Mouse (Mus musculus) ovary, postnatal 14 days (tissue): ENCODE results near the gene Hist1h1c.
"Not testable (repeated sequence)": the region's sequence is repeated elsewhere in the genome, so short reads cannot be mapped to it uniquely, and the experiment has no call there.

Experiments
- DNase-seq: peaks from one replicate; pipeline ENCODE4 v3.0.0; 2022; ENCODE audit warnings: low spot score

Gene Hist1h1c

GRCm38 (mm10) chr13:23745381-23746161 is 7.0 kb downstream of the Hist1h1c start, which contains the start of gene Hist1h3c:
Gene Hist1h3c (minus strand): TSS chr13:23745602.
- peak; percentile 70 for DNase-seq

- DNase-seq, result peak; percentile 58
Observed at GRCm38 (mm10) chr13:23746201-23747080, 7.8 kb downstream of the Hist1h1c start, which contains the start of gene Hist1h2bb. Gene Hist1h2bb (plus strand): TSS chr13:23746734.

DNA sequence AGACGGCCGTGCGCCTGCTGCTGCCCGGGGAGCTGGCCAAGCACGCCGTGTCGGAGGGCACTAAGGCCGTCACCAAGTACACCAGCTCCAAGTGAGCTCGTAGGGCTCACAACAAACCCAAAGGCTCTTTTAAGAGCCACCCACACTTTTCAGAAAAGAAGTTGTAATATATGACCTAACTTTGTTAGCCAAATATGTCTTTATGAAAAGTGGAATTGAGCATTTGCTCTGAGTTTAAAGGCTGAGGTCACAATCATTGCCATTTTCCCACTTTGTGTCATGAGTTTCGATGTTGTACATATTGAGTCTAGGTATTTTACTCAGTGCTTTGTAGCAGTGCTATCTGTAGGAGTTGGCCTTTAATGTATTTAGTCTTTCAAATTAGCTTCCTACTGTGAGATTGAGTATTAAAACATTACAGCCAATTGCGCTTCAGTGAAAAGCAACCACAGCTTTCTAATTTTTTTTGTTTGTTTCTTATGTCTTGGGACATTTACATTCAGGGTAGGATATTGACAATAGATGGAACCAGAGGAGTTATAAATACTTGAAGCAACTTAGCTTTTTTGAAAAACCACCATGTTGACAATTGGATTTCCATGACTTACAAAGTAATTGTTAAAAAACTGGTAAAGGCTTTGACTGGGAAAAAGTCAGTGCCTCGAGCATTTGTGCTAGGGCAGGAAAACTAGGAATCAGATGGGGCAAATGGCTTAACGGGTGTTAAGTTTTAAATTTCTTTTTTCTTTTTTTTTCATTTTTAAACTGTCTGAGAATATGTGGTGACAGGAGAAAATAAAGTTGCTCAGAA is 8.7 kb downstream of the Hist1h1c start:
- DNase-seq, result no peak

DNA sequence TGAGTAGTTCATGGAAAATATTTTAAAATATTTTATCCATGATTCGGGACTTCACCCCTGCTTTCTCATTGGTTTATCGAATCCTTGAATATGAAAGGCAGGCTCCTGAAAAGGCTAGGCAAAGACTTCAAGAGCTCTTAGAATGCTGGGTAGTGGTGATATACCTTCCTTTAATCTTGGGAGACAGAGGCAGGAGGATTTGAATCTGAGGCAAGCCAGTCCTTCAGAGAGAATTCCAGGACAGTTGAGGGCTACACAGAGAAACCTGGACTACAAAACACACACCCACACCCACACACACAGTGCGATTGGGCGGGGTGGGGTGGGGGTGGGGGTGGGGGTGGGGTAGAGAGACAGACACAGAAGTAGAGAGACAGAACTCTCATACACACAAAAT is 9.3 kb downstream of the Hist1h1c start:
- no peak for DNase-seq

- no peak for DNase-seq
Observed at GRCm38 (mm10) chr13:23749563-23750121, 11.0 kb downstream of the Hist1h1c start.

DNA sequence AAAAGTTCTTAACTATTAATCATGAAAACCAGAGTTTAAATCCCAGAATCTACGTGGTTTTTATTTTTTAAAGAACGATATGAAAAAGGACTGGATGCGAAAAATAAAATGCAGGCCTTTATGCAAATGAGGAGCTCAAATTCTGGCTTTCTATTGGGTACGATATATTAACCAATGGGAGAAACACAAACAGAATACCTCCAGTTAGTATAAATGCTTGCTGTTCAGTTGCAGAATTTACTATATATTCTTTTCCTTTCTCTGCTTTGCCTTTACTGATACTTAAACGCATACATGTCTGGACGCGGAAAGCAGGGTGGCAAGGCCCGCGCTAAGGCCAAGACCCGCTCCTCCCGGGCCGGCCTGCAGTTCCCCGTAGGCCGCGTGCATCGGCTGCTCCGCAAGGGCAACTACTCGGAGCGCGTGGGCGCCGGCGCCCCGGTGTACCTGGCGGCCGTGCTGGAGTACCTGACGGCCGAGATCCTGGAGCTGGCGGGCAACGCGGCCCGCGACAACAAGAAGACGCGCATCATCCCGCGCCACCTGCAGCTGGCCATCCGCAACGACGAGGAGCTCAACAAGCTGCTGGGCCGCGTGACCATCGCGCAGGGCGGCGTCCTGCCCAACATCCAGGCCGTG is 12.3 kb downstream of the Hist1h1c start, which contains the start of gene Hist1h2ab:
TSS of gene Hist1h2ab (plus strand) at position 288 of the 639 bp plus-strand sequence.
- DNase-seq, result not testable (repeated sequence)

DNA sequence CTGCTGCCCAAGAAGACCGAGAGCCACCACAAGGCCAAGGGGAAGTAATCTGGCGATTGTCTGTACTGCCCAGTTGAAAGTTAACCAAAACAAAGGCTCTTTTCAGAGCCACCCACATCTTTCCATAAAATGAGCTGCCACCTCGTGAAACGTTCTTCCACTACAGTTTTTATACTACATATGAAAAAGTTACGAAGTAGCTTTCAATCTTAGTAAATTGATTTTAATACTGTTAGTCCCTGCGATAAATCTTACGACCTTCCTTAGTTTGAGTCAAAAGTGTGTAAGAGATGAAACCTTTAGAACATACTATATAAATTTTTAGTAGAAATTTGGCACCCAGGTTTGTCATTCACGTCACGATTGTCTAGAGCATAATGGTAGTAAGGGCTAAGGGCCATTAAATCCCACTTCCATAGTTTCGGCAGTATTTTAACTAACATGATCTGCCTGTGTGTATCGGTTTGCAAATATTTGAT is 12.9 kb downstream of the Hist1h1c start:
- DNase-seq, result no peak

GRCm38 (mm10) chr13:23752067-23752741 is 13.6 kb downstream of the Hist1h1c start, which contains the start of gene Hist1h3b:
Gene Hist1h3b (plus strand): TSS chr13:23752267.
- DNase-seq, result peak; percentile 79

DNA sequence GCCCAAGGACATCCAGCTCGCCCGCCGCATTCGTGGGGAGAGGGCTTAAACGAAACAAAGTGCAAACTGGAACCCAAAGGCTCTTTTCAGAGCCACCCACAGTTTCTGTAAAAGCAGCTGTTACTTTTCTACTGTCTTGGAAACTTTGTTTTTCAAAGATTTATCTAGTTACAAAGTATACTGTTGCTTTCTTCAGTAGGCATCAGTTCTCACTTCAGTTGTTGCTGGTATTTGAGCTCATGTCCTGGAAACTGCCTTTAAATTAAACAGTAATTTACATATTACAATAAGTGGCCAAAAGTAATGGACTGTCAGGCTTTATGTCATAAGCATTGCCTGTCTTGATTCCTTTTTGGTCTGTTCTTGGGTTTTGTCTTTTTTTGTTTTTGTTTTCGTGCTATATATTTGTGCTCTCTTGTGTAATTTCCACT is 14.1 kb downstream of the Hist1h1c start:
- DNase-seq, result no peak

DNA sequence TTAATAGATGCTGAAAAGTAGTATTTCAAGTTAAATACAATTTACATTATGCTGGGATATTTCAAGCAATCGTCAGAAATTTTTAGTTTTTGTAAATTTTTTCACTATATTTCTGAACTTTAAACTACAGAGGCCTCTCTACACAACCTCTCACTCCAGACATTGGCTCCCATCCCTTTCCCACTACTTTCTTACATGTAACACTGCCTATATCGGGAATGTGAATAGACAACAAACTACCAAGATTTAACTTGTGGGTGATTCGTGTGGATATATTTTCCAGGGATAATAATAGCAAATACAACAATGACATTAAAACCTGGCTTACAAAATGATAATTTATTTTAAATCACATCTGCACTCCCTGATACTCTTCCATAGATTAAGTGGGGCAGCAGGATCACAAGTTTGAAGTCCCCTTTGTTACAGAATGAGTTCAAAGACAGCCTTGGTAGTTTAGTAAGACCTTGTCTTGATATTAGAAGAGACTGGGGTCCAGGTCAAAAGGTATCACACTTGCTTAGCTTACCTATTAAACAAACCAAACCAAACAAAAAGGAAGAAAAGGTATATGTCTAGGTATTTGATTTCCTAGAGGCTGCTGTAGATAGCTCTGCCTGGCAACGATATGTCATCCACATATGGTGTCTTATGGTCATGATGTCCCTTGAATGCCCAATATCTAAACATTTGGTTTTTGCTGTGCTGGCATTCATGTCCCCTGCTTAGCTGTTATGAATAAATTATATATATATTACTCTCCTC is 14.9 kb downstream of the Hist1h1c start:
- DNase-seq, result no peak

DNA sequence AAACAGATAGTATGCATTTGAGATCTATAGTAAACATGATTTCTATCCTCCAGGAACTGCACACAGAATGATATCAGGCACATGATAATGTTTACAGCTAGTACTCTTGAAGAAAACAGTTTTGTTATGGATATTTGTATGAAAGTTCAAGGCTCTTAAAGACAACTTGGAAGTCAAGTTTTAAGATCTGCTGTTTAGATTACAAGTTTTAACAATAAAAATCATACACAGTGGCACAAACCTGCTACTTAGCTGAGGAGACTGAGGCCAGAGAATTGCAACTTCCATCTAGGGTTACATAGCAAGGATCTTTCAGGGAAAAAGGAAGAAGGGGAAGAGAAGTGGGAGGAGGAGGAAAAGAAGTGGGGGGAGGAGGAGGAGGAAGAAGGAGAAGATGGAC is 16.4 kb downstream of the Hist1h1c start:
- DNase-seq, result no peak

DNA sequence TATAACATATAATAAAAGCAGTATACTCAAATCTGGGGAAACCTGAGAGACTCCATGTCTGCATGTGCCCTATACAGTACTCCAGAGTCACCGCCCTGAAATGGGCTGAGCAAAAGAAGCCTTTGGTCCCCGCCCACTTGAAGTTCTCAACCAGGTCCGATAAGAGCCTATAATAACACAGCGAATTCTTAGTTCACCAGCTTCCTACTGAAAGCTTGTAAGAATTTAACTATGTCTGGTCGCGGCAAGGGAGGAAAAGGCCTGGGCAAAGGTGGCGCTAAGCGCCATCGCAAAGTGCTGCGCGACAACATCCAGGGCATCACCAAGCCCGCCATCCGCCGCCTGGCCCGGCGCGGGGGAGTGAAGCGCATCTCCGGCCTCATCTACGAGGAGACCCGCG is 18.2 kb downstream of the Hist1h1c start, which contains the start of gene Hist1h4b:
TSS of gene Hist1h4b (plus strand) at position 224 of the 400 bp plus-strand sequence.
- DNase-seq, result peak; percentile 80

DNA sequence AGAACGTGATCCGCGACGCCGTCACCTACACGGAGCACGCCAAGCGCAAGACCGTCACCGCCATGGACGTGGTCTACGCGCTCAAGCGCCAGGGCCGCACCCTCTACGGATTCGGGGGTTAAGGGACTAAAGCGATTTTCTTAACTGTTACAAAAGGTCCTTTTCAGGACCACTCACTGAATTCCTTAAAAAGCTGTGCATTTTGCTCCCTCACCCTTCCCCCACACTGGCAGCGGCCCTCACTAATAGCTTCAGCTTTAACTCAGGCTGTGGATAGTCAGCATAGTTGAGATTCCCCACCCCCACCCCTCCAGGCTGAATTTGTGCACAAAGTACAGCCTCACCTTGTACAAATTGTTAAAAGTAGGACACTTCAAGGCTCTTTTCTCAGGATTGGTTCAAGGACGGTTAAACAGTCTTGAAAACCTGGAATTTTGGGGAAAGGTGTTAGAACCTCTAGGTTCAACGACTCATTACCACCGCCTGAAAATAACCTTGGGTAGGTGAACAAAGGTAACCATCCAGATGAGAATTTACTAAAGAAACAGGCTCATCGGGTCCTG is 18.7 kb downstream of the Hist1h1c start:
- DNase-seq, result no peak

DNA sequence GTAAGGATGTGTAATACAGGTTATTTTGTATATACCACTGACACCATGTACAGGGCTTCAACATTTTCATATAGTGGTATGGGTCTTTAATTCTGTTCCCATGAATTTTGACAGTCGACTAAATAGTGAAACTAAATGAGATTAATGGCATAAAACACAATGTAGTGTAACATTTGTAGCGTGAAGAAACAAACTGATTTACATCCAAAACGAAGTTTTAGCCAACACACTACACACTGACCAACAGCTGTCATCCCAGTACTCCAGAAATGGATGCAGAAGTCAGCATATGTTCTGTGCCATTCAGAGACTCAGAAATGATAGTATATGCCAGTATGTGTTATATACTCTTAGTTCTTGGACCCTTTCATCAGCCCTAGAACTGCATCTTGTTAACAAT is 19.3 kb downstream of the Hist1h1c start:
- DNase-seq, result no peak

DNA sequence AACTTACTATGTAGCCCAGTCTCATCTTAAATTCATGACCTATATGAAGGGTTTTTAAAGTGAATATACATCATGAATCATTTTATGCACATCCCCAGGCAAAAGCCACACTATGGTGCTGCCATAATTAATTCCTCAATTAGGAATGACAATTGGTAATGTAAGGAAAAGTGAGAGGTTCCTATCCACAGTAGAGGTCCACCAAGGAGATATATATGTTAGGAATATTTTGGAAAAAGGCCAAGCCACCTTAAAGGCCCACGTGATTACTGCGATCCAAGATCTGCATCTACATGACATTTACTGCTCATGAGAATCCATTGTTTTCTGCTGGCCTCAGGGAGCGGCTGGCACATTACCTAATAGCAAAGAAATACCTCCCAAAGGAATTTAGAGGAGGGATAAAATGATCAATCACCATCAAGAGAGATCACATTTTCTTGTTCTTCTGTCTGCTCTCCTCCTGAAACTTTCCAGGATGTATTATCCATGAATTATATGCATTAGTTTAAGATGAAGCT is 20.7 kb downstream of the Hist1h1c start:
- no peak for DNase-seq

DNA sequence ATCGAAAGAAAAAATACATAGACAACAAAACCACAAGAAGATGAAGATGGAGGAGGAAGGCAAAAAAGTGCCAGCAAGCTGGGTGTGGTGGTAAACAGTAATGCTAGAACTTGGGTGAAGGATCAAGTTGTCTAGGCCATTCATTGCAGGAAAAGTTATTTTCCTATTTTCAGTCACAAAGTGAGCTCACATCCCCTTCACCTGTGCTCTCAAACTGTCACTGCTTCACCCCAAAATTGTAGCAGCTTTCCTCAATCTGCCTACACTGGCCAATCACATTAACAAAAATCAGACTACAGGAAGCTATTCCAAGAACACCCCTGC is 21.3 kb downstream of the Hist1h1c start:
- no peak for DNase-seq

DNA sequence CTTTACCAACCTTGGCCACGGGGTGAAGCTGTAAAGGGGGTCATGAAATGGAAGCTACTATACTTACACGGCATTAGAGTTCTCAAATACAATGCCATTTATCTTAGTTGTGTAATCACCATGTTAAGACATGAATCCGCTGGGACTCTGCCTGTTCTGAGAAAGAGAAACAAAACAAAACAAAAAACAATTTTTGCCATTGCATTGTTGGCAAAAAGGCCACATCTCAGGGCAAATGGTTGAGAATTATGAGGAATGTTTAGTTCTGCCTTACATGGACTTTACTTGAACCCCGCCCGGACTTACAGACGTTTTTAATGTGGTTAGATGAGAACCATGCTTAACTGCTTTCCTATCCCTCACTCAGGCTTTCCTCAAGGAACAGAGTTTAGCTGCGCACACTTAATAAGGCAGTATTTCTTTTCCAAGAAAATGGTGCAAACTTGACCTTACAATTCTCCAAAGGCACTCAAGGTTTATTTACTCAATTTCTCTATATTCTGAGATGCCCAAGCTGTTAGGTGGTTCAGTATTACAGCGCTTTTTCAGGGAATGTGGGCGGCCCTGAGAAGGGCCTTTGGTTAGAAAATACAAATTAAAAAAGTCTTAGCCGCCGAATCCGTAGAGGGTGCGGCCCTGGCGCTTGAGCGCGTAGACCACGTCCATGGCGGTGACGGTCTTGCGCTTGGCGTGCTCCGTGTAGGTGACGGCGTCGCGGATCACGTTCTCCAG is 21.8 kb downstream of the Hist1h1c start:
- no peak for DNase-seq
